Comparison of ENCODE assay signal across 15 mouse cellular contexts in the genomic region with DNA sequence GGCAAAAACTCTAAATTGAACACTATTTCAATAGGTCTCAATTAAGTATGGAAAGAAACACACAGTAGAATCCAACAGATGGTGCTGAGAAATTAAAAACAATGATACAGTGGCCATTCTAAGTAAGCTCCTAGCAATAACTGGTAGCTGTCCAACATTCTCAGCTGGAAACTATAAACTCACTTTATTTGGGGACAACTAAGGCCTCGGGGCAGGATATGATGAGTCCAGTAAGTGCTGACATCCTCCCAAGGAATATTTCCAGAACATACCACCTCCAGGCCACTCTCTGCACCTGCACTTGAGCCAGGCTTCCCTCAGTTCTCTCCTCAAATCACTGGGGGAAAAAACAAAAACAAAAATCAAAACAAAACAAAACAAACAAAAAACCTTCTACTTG. TPM values are rescaled to one million over a fixed set of nuclear protein-coding genes. Genes with fewer than 3 reads are reported as not detected.
DNase-seq lines count a peak whose midpoint lies in the region; ATAC-seq and TF ChIP-seq lines count a peak whose summit lies in the region.
"Had no signal": no experiment of that assay in that cellular context is flagged by ENCODE, and none has a peak within 500 bp of the region (broad histone marks: within the 10 kb centered on the region; RNA-seq: fewer than 3 reads in every experiment).

No protein-coding gene starts in this region.

- no peak overlapping the region for H3K27ac ChIP-seq in heart, embryonic 10.5 days
- peak overlapping the region; percentile 81 for H3K27ac ChIP-seq in layer of hippocampus, adult 2 months
- H3K27ac ChIP-seq: midbrain, embryonic 12.5 days; stomach, postnatal 0 days had no signal

- no peaks in the 10 kb centered on the region for H3K9me3 ChIP-seq in heart, embryonic 10.5 days
- H3K9me3 ChIP-seq: midbrain, embryonic 12.5 days had no signal

- no peaks in the 10 kb centered on the region for H3K27me3 ChIP-seq in heart, embryonic 10.5 days (ENCODE audit: insufficient read depth, poor library complexity, severe bottlenecking)
- H3K27me3 ChIP-seq: midbrain, embryonic 12.5 days had no signal

- ATAC-seq in cerebellum, adult (ENCODE audit: insufficient number of reproducible peaks, low FRiP score, low TSS enrichment): no peak

- DNase-seq in cerebellum, adult 11-12 months: peak; percentile 18
- peak; percentile 55 for DNase-seq in heart, embryonic 10.5 days (ENCODE audit: low spot score)
- no peak for DNase-seq in heart, postnatal 36 days
- no peak for DNase-seq in layer of hippocampus, adult 2 months (ENCODE audit: low spot score in 2 of 2)
- DNase-seq in layer of hippocampus, adult 8-10 months (ENCODE audit: low spot score in 2 of 2): no peak
- peak; percentile 29 for DNase-seq in skeletal muscle tissue, adult 2 months (ENCODE audit: low read depth, low spot score)
- no peak for DNase-seq in frontal cortex, adult 2 months (ENCODE audit: extremely low spot score in 1 of 2, low spot score in 1 of 2)
- DNase-seq: adrenal gland, adult 8-10 months; gastrocnemius, postnatal 14 days; kidney, adult 8-10 months; lung, adult 18-20 months; right cerebral cortex, postnatal 14 days had no signal

- TF ChIP-seq CTCF in layer of hippocampus, adult 2 months (conservative IDR thresholded peaks at IDR 0.05): no peak

- intact Hi-C loops in heart, postnatal 36 days (cut with DNase I): no loop called here

- H3K4me1 ChIP-seq in heart, embryonic 10.5 days: no peaks in the 10 kb centered on the region
- H3K4me1 ChIP-seq: midbrain, embryonic 12.5 days had no signal

- WGBS in heart, embryonic 10.5 days: 73% methylated on average over 1 of the region's 1 CpGs

- H3K4me3 ChIP-seq in heart, embryonic 10.5 days: no peak overlapping the region
- no peak overlapping the region for H3K4me3 ChIP-seq in layer of hippocampus, adult 2 months
- H3K4me3 ChIP-seq: midbrain, embryonic 12.5 days had no signal

- no peaks in the 10 kb centered on the region for H3K36me3 ChIP-seq in heart, embryonic 10.5 days
- H3K36me3 ChIP-seq: midbrain, embryonic 12.5 days had no signal

RNA-seq across cellular contexts. Expression of a gene that starts 53.7 kb away (rescaled TPM):
- 8.4 and 11.0 TPM in 2 replicates for polyA plus RNA-seq in heart, embryonic 10.5 days (2016; fragmentation: Nextera tagmentation; extraction: Ambion mirVana)
- total RNA-seq in heart, postnatal 36 days (2021): 100 to 1,000 TPM; 188 to 201 TPM
- 100 to 1,000 TPM; 160 TPM for total RNA-seq in layer of hippocampus, adult 2 months (2021)
- total RNA-seq in layer of hippocampus, adult 8-10 months (2022): 100 to 1,000 TPM; 168 to 198 (median 184) TPM
- 176 and 187 TPM in 2 replicates for polyA plus RNA-seq in frontal cortex, adult 2 months (2012; rRNA removed)

Comparison
In these comparisons a context has a peak if more than half of its experiments do, and no peak if none do; other contexts are left out.
1. DNase-seq: peak in cerebellum, adult 11-12 months (single experiment), heart, embryonic 10.5 days (single experiment) and skeletal muscle tissue, adult 2 months (single experiment); none in heart, postnatal 36 days (0 of 2), layer of hippocampus, adult 2 months (0 of 2), layer of hippocampus, adult 8-10 months (0 of 2) and frontal cortex, adult 2 months (0 of 2).